Mouse (Mus musculus) cerebellum, adult 8-10 months (tissue): ENCODE data around the gene Yaf2.
"Not testable (repeated sequence)": the region's sequence is repeated elsewhere in the genome, so short reads cannot be mapped to it uniquely, and the experiment has no call there.

ENCODE experiments used
- DNase-seq: peaks from one replicate; pipeline ENCODE4 v3.0.0; 2022

Gene Yaf2

GRCm38 (mm10) chr15:93336925-93337761 lies at the start of gene Yaf2:
Gene Yaf2, minus strand, starts transcription at chr15:93336935.
- DNase-seq, result peak; percentile 75

DNA sequence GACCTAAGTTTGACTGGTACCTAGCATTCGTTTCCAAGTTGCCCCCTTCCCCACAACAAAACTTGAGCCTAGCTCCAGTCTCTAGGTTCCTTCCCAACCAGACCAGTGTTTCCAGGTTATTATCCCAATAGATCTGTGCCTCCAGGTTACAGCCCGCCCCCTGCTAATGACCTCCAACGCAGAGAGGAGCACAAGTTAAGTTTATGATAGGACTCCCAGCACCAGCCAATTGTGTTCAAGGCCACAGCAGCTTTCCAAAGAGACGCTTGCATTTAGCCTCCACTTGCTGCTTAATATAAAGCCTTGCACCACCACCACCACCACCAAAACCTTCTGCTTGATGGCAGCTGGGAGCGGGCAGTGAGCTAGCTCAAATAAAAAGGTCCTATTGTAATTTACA lies 44.6 kb upstream of the Yaf2 start:
- no peak for DNase-seq

- no peak for DNase-seq
Measured at GRCm38 (mm10) chr15:93379177-93379576, 42.4 kb upstream of the Yaf2 start.

- no peak for DNase-seq
Measured at GRCm38 (mm10) chr15:93375696-93376095, 39.0 kb upstream of the Yaf2 start.

DNA sequence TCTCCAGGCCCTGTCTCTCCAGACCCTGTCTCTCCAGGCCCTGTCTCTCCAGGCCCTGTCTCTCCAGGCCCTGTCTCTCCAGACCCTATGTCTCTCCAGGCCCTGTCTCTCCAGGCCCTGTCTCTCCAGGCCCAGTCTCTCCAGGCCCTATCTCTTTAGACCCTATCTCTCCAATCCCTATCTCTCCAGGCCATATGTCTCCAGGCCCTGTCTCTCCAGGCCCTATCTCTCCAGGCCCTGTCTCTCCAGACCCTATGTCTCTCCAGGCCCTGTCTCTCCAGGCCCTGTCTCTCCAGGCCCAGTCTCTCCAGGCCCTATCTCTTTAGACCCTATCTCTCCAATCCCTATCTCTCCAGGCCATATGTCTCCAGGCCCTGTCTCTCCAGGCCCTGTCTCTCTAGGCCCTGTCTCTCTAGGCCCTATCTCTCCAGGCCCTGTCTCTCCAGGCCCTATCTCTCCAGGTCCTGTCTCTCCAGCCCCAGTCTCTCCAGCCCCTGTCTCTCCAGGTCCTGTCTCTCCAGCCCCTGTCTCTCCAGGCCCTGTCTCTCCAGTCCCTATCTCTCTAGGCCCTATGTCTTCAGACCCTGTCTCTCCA lies 35.9 kb upstream of the Yaf2 start:
- not testable (repeated sequence) for DNase-seq

DNA sequence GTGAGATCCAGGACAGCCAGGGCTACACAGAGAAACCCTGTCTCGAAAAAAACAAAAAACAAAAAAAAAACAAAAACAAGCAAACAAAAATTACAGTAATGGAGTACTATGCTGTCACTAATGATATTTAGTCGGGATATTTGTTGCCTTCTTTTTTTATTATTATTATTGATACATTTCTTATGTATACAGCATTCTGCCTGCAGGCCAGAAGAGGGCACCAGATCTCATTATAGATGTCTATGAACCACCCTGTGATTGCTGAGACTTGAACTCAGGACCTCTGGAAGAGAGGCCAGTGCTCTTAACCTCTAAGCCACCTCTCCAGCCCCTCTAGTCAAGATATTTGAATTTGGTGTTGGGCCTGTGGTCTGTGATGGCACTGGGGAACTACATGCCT lies 35.1 kb upstream of the Yaf2 start:
- no peak for DNase-seq

- no peak for DNase-seq
Measured at GRCm38 (mm10) chr15:93368558-93368957, 31.8 kb upstream of the Yaf2 start.

DNA sequence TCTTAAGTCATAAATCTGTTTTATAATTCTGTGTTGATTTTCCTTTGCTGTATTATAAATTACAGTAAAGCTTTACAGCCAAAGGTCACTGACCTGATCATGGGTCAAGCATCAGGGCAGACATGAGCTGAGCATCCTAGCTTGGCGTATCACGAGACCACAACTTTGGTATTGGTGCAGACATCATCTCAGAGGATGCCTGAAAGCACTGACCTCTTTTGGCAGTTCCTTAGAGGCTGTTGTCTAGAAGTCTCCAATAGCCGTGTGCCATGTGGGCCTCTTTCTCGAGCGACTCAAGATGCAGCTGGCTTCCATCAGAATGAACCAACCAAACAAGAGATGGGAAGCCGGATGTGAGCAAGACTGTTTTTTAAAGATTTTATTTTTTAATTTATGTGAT lies 28.8 kb upstream of the Yaf2 start:
- no peak for DNase-seq

- no peak for DNase-seq
Measured at GRCm38 (mm10) chr15:93358346-93359095, 21.8 kb upstream of the Yaf2 start.

DNA sequence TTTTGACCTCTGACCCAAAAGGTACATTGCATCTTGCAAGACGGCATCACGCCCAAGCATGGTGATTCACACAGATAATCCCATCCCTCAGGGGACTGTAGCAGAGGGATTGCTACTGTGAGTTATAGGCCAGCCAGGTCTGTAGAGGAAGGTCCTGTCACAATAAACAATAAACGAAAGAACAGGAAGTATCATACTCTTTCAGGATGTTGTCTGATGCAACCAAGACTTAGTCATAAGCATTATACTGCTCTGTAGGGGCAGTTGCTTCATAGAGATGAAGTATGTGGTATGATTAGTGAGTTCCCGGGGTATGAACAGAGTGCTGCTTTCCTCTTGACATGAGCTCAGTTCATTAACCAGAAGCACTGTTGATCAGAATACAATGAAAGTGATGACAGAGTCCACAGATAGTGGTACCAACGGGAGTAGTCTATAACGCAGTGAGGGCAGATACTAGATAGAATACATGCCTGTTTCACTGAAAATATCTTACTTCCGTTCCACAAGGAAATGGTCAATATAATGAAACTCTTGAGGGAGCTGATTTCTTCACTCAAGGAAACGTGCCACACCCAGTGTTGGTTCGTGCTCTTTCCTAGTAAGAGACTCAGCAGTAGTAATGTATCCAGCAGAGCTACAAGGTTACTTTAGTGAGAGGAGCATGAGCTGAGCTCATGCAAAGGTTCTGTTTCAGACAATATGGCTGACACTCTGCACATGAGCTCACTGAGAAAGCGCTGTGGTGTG lies 4.1 kb upstream of the Yaf2 start:
- no peak for DNase-seq

- no peak for DNase-seq
Measured at GRCm38 (mm10) chr15:93336658-93336924, 144 bp downstream of the Yaf2 start.

GRCm38 (mm10) chr15:93335821-93336657 lies 696 bp downstream of the Yaf2 start:
- DNase-seq, result peak; percentile 36

- DNase-seq, result no peak
Measured at GRCm38 (mm10) chr15:93331256-93331655, 5.5 kb downstream of the Yaf2 start.

GRCm38 (mm10) chr15:93327235-93327634 lies 9.5 kb downstream of the Yaf2 start:
- no peak for DNase-seq

- no peak for DNase-seq
Measured at GRCm38 (mm10) chr15:93326651-93327050, 10.1 kb downstream of the Yaf2 start.

DNA sequence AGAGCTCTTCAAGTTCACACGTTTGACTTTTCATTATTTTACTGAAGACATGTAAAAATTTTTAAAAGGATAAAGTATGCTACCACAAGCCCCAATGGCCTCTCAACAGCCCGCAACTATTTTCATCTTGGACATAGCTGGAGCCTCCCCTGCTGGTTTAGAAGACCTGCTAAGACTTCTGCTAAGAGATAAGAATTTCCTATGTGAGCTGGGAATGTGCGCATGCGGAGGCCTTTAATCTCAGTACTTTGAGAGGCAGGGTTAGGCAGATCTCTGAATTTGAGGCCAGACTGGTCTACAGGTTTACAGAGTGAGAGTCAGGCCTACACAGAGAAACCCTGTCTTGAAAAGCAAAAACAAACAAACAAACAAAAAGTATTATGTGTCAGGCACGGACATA lies 11.4 kb downstream of the Yaf2 start:
- DNase-seq, result no peak

GRCm38 (mm10) chr15:93318781-93319180 lies 18.0 kb downstream of the Yaf2 start:
- DNase-seq, result no peak

DNA sequence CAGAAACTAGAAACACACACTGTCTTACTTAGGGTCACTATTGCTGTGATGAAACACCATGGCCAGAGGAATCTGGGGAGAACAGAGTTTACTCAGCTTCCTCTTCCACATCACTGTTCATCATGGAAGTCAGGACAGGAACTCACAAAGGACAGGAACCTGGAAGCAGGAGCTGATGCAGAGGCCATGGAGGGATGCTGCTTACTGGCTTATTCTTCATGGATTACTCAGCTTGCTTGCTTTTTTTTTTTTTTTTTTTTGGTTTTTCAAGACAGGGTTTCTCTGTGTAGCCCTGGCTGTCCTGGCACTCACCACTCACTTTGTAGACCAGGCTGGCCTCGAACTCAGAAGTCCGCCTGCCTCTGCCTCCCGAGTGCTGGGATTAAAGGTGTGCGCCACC lies 26.4 kb downstream of the Yaf2 start:
- DNase-seq, result not testable (repeated sequence)

DNA sequence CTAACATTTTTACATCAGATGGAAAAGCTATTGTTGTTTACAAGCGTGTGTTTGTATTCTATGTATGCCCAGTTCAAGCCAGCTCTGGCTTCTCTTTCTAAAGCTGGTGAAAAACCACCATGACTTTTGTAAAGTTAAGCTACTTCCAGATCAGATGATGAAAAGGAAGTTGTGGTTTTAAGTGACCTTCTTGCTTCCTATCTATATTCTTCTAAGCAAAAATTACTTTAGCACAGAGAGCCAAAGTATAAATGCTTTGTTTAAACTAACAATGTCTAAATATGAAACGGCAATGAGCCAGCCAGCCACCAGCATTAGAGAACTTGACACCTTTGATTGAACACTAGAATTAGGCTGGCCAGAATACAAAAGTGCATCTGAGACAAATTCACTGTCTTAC lies 38.5 kb downstream of the Yaf2 start:
- no peak for DNase-seq

- DNase-seq, result no peak
Measured at GRCm38 (mm10) chr15:93294483-93294882, 42.3 kb downstream of the Yaf2 start.

DNA sequence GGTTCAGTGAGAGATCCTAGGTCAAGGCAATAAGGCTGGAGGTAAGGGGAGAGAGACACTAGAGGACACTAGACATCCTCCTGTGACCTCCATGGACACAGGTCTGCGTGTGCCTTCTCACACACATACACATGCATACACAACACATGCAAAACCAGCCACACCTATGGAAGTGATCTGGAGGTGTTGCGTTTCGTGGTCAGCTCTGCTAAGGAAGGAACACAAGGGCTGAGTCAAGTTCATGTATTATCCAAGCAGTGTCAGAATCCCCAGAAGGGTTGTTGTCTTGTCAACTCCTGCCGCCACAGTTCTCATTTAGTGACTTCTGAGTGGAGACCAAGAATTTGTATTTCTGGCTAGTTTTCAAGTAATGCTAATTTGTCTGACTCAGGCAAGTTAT lies 48.4 kb downstream of the Yaf2 start:
- DNase-seq, result no peak

DNA sequence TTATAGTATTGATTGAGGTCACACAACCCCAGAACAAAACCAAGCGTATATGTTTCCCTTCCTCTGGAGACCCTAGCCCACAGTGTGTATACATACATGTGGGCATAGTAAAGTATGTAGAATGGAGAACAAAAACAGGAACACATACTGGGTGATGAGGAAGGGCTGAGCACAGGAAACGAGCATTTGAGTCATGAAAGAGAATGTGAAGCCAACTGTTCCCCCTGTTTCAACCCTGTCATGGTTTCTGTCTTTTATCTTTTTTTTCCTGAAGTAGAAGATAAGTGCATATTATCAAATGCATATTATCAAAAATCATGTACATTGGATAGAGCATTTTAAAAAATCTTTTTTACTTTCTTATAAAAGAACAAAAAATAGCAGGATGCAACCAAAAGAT lies 49.1 kb downstream of the Yaf2 start:
- DNase-seq, result no peak
